Mouse (Mus musculus) liver, embryonic 14.5 days (tissue): ENCODE data around the gene Cadm4. TPM values are rescaled to one million over a fixed set of nuclear protein-coding genes. Genes with fewer than 3 reads are reported as not detected.
A peak's percentile ranks its signal among the peaks of the same experiment; 100 is the strongest.

Experiments used
- ATAC-seq: fragments of 200-750 bp; cut with Nextera tagmentation; 2 replicates; pipeline ENCODE4 v1.8.0; 2017; ENCODE audit warnings: moderate number of reproducible peaks, mild to moderate bottlenecking, moderate library complexity; ENCODE audit not compliant: insufficient read depth
- DNase-seq, 3 experiments: peaks; one replicate each; pipeline ENCODE4 v3.0.0-alpha.2; 2012 to 2013; ENCODE audit warnings: low read depth in 3 of 3, low spot score in 3 of 3
- H3K27ac ChIP-seq: fragments of 300-500 bp; sonication (generic); 2 replicates; pipeline ENCODE4 v1.5.1; 2014; ENCODE audit warnings: moderate library complexity, mild to moderate bottlenecking, control low read depth, inconsistent platforms
- H3K27me3 ChIP-seq: fragments of 300-500 bp; sonication (generic); 2 replicates; pipeline ENCODE4 v1.6.1; 2014; ENCODE audit warnings: mild to moderate bottlenecking, low read length, moderate library complexity; ENCODE audit not compliant: control insufficient read depth, insufficient read depth
- H3K36me3 ChIP-seq: fragments of 300-500 bp; sonication (generic); replicated peaks from 2 replicates; pipeline ENCODE4 v1.6.1; 2014; ENCODE audit warnings: low read depth; ENCODE audit not compliant: control insufficient read depth, insufficient read depth
- H3K4me1 ChIP-seq, 2 experiments: fragments of 200-500 bp in 1 of 2; fragments of 300-500 bp in 1 of 2; sonication (generic) in 1 of 2; replicated peaks; 2 replicates each; pipeline ENCODE4 v1.6.1; 2012 to 2014; ENCODE audit warnings: antibody characterized with exemption in 1 of 2, inconsistent platforms in 1 of 2, low read length in 1 of 2; ENCODE audit not compliant: control insufficient read depth in 2 of 2, insufficient read depth in 2 of 2
- H3K4me2 ChIP-seq: fragments of 300-500 bp; sonication (generic); 2 replicates; pipeline ENCODE4 v1.6.1; 2014; ENCODE audit warnings: low read depth, mild to moderate bottlenecking, control low read depth, moderate library complexity
- H3K4me3 ChIP-seq, 2 experiments: fragments of 200-500 bp in 1 of 2; fragments of 300-500 bp in 1 of 2; sonication (generic) in 1 of 2; 2 replicates each; pipeline ENCODE4 v1.5.1; 2012 to 2014; ENCODE audit warnings: low read depth in 2 of 2, low read length in 2 of 2, mild to moderate bottlenecking in 2 of 2, control low read depth in 1 of 2, inconsistent platforms in 1 of 2, moderate library complexity in 1 of 2; ENCODE audit not compliant: insufficient read depth in 1 of 2
- H3K9ac ChIP-seq: fragments of 300-500 bp; sonication (generic); replicated peaks from 2 replicates; pipeline ENCODE4 v1.6.1; 2014; ENCODE audit warnings: mild to moderate bottlenecking, control low read depth, moderate library complexity
- H3K9me3 ChIP-seq: fragments of 300-500 bp; sonication (generic); 2 replicates; pipeline ENCODE4 v1.6.1; 2016; ENCODE audit warnings: low read length, mixed read lengths; ENCODE audit not compliant: control insufficient read depth
- CTCF ChIP-seq: IDR thresholded peaks from 2 replicates; pipeline ENCODE4 v1.5.1; 2016; ENCODE audit warnings: antibody characterized with exemption, low read depth, control low read depth
- EP300 ChIP-seq: IDR thresholded peaks from 2 replicates; pipeline ENCODE4 v1.6.1; 2016; ENCODE audit warnings: antibody characterized with exemption, low read depth
- WGBS: fragments of 180-500 bp; shearing (Covaris S2); extraction: QIAGEN DNeasy Blood & Tissue Kit; methylation state at CpG from one replicate; pipeline ENCODE4 v1.1.7; 2014; ENCODE audit not compliant: insufficient replicate concordance; 5-methylcytosine and 5-hydroxymethylcytosine counted together
- polyA plus RNA-seq, 2 experiments: library from polyadenylated mRNA; depleted of rRNA in 1 of 2; stranded (reverse) in 1 of 2; unstranded in 1 of 2; fragments of >200 nt; fragmentation: Nextera tagmentation in 1 of 2; extraction: Ambion mirVana in 1 of 2; gene quantifications; 2 replicates each; pipeline versions ENCODE4 v1.2.1 to v1.2.3; 2012 to 2014

Gene Cadm4
- polyA plus RNA-seq, 2 experiments, result 0.05 to 0.48 TPM

- no peaks in the 10 kb centered on the region for H3K36me3 ChIP-seq
- no peak overlapping the region for H3K27ac ChIP-seq
- H3K9ac ChIP-seq, result no peak overlapping the region
- TF ChIP-seq CTCF (peak; percentile 64), EP300 (no peak)
- no peaks in the 10 kb centered on the region for H3K9me3 ChIP-seq
- DNase-seq (peak in 2 of 3 experiments; percentile 24 to 33), ATAC-seq (no peak)
- no peak overlapping the region for H3K4me3 ChIP-seq
- H3K4me2 ChIP-seq, result no peak overlapping the region
- peaks cover 41% of the 10 kb centered on the region for H3K27me3 ChIP-seq
- 14% methylated on average over 7 of the region's 7 CpGs for WGBS
- 0 out of 4 replicates have a peak, but pooled peaks cover 0 to 4% of the 10 kb centered on the region in 2 experiments for H3K4me1 ChIP-seq
Observed at GRCm38 (mm10) chr7:24500929-24501328, 19.1 kb downstream of the Cadm4 start.

GRCm38 (mm10) chr7:24501492-24501891 is 19.7 kb downstream of the Cadm4 start:
- peaks cover 41% of the 10 kb centered on the region for H3K27me3 ChIP-seq
- 27% methylated on average over 21 of the region's 21 CpGs for WGBS
- no peak overlapping the region for H3K4me2 ChIP-seq
- DNase-seq (no peak), ATAC-seq (no peak)
- no peak for TF ChIP-seq EP300
- TF ChIP-seq CTCF, result peak; percentile 74
- no peaks in the 10 kb centered on the region for H3K9me3 ChIP-seq
- peaks cover 0 to 6% of the 10 kb centered on the region in 2 experiments; a peak in 1 of 4 replicates for H3K4me1 ChIP-seq
- H3K4me3 ChIP-seq, result no peak overlapping the region
- no peaks in the 10 kb centered on the region for H3K36me3 ChIP-seq
- no peak overlapping the region for H3K27ac ChIP-seq
- H3K9ac ChIP-seq, result no peak overlapping the region

DNA sequence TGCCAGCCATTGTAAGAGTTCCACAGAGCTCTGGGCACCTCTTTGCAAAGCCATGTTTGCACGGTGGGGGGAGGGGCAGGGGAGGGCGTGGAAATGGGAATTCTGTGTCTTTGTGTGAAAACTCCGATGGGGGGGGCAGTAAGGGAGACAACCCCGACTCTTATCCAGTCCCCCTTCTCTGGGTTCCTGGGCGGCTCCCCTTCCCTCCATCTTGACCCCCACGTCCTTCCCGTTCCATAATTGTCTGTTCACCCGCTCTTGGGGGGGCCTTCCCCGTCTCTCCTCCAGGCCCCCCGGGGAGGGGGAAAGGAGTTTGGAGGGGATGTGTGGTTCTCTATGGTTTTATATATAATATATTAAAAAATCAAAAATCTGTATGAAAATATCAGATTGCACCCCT is 22.2 kb downstream of the Cadm4 start:
- peaks cover 0 to 10% of the 10 kb centered on the region in 2 experiments; a peak in 3 of 4 replicates for H3K4me1 ChIP-seq
- TF ChIP-seq CTCF, result no peak
- no peak for TF ChIP-seq EP300
- DNase-seq (no peak), ATAC-seq (no peak)
- H3K4me3 ChIP-seq, result no peak overlapping the region
- H3K36me3 ChIP-seq, result no peaks in the 10 kb centered on the region
- H3K4me2 ChIP-seq, result peak overlapping the region; percentile 22
- H3K9me3 ChIP-seq, result no peaks in the 10 kb centered on the region
- H3K27me3 ChIP-seq, result peaks cover 36% of the 10 kb centered on the region
- no peak overlapping the region for H3K9ac ChIP-seq
- H3K27ac ChIP-seq, result no peak overlapping the region
- WGBS, result 10% methylated on average over 10 of the region's 10 CpGs

- Histone ChIP-seq H3K4me1 (peaks cover 0 to 10% of the 10 kb centered on the region in 2 experiments; a peak in 3 of 4 replicates), H3K36me3 (no peaks in the 10 kb centered on the region), H3K9me3 (no peaks in the 10 kb centered on the region), H3K4me3 (no peak overlapping the region), H3K9ac (no peak overlapping the region), H3K27me3 (peaks cover 28% of the 10 kb centered on the region), H3K27ac (no peak overlapping the region), H3K4me2 (no peak overlapping the region)
- TF ChIP-seq CTCF (no peak), EP300 (no peak)
- ATAC-seq, result no peak
- 21% methylated on average over 4 of the region's 4 CpGs for WGBS
- no peak for DNase-seq
Observed at GRCm38 (mm10) chr7:24504868-24505267, 23.0 kb downstream of the Cadm4 start.

DNA sequence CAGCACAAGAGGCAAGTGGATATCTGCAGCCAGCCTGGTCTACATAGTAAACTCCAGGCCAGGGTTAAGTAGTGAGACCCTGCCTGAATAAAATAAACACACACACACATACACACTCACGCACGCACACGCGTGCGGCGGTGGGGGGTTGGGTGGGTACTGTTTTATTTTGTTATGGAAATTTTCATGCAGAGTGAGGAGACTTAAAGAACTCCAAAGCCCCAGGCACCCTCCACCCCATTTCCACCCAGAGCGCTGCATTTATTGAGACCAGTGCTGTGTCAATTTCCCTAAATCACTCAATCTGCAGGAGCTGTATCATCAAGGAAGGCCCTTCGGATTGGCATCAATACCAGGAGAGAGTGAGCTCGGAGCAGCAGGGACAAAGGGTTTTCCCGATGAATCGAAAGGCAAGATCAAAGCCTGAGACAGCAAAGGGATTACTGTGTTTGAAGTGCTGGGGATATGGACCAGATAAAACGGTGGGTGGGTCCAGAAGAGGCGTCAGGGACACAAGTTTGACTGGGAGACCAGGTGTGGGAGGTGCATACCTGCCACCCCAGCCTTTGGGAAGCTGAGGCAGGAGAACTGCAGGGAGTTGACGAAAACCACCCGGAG is 23.7 kb downstream of the Cadm4 start:
- no peak for DNase-seq
- no peak overlapping the region for H3K4me3 ChIP-seq
- H3K9me3 ChIP-seq, result no peaks in the 10 kb centered on the region
- 49% methylated on average over 15 of the region's 15 CpGs for WGBS
- no peak for ATAC-seq
- H3K4me1 ChIP-seq, result peaks cover 0 to 10% of the 10 kb centered on the region in 2 experiments; a peak in 3 of 4 replicates
- peaks cover 21% of the 10 kb centered on the region for H3K27me3 ChIP-seq
- TF ChIP-seq CTCF (no peak), EP300 (no peak)
- no peaks in the 10 kb centered on the region for H3K36me3 ChIP-seq
- no peak overlapping the region for H3K4me2 ChIP-seq
- H3K27ac ChIP-seq, result no peak overlapping the region
- no peak overlapping the region for H3K9ac ChIP-seq
